Mouse (Mus musculus) adrenal gland, postnatal 36 days (tissue): ENCODE data around the gene Ndufb4. TPM values are rescaled to one million over a fixed set of nuclear protein-coding genes. Genes with fewer than 3 reads are reported as not detected.
"Not testable (repeated sequence)": the region's sequence is repeated elsewhere in the genome, so short reads cannot be mapped to it uniquely, and the experiment has no call there.

Experiments used
- DNase-seq, 2 experiments: peaks; one replicate each; pipeline ENCODE4 v3.0.0; 2021; ENCODE audit warnings: mixed read lengths in 1 of 2
- long read RNA-seq, 2 experiments: library from polyadenylated mRNA; stranded (forward); transcript quantifications; one replicate each; pipeline ENCODE4 v2.0.0; 2021; ENCODE audit warnings: borderline sequencing depth in 2 of 2
- total RNA-seq, 2 experiments: library from RNA; stranded (reverse); gene quantifications; 2 replicates each; pipeline ENCODE4 v1.2.3; 2021

Gene Ndufb4
- total RNA-seq = 100 to 1,000 TPM; 127 to 152 TPM
- long read RNA-seq, experiment 1, transcript Ndufb4-201 (3 exons, 971 nt) = major isoform, 368 of 403 reads
- long read RNA-seq, experiment 1, transcript Ndufb4-202 (2 exons, 465 nt) = minor isoform, 10 of 403 reads
- long read RNA-seq, experiment 1, partial matches to known transcripts = 19 of 403 reads
- long read RNA-seq, experiment 1, other reads (novel, unspliced or antisense) = 5 of 403 reads
- long read RNA-seq, experiment 2, transcript Ndufb4-202 (2 exons, 465 nt) = minor isoform, 8 of 215 reads
- long read RNA-seq, experiment 2, transcript Ndufb4-201 (3 exons, 971 nt) = major isoform, 197 of 215 reads
- long read RNA-seq, experiment 2, partial matches to known transcripts = 5 of 215 reads
- long read RNA-seq, experiment 2, other reads (novel, unspliced or antisense) = 5 of 215 reads

GRCm38 (mm10) chr16:37653731-37654657, at the start of gene Ndufb4:
TSS of gene Ndufb4 (minus strand) at chr16:37654453.
- peak; percentile 97 to 98 for DNase-seq

- DNase-seq = no peak
Observed at GRCm38 (mm10) chr16:37703884-37704283, 49.6 kb upstream of the Ndufb4 start.

GRCm38 (mm10) chr16:37700071-37700470, 45.8 kb upstream of the Ndufb4 start:
- not testable (repeated sequence) for DNase-seq

GRCm38 (mm10) chr16:37698767-37699166, 44.5 kb upstream of the Ndufb4 start:
- DNase-seq = no peak

GRCm38 (mm10) chr16:37697271-37697670, 43.0 kb upstream of the Ndufb4 start:
- DNase-seq = no peak

- DNase-seq = peak in 1 of 2 experiments; percentile 34
Observed at GRCm38 (mm10) chr16:37690932-37691730, 36.9 kb upstream of the Ndufb4 start.

- DNase-seq = no peak
Observed at GRCm38 (mm10) chr16:37690465-37690864, 36.2 kb upstream of the Ndufb4 start.

GRCm38 (mm10) chr16:37689934-37690333, 35.7 kb upstream of the Ndufb4 start:
- no peak for DNase-seq

GRCm38 (mm10) chr16:37689251-37689926, 35.1 kb upstream of the Ndufb4 start:
- DNase-seq = no peak

GRCm38 (mm10) chr16:37688181-37688580, 33.9 kb upstream of the Ndufb4 start:
- peak in 1 of 2 experiments; percentile 31 for DNase-seq

GRCm38 (mm10) chr16:37687301-37687980, 33.2 kb upstream of the Ndufb4 start:
- DNase-seq = no peak

- DNase-seq = no peak
Observed at GRCm38 (mm10) chr16:37686834-37687233, 32.6 kb upstream of the Ndufb4 start.

GRCm38 (mm10) chr16:37685946-37686600, 31.8 kb upstream of the Ndufb4 start:
- no peak for DNase-seq

GRCm38 (mm10) chr16:37684634-37685441, 30.6 kb upstream of the Ndufb4 start:
- DNase-seq = peak; percentile 88 to 94

- DNase-seq = peak; percentile 56 to 67
Observed at GRCm38 (mm10) chr16:37684259-37684633, 30.0 kb upstream of the Ndufb4 start.

GRCm38 (mm10) chr16:37683154-37684130, 29.2 kb upstream of the Ndufb4 start:
- DNase-seq = peak; percentile 20 to 50

- peak; percentile 93 for DNase-seq
Observed at GRCm38 (mm10) chr16:37682309-37682975, 28.2 kb upstream of the Ndufb4 start.
